Mouse (Mus musculus) testis, adult 2 months (tissue): ENCODE measurements at regions not wholly inside any gene's neighbourhood (a gene's known extent, or its start where the extent isn't known, plus 50 kb on each side); places are given as distances from the start of the nearest gene placed in this dataset.

Experiments used
- H3K27ac ChIP-seq: fragments of 200-500 bp; 2 replicates; pipeline ENCODE4 v1.5.1; 2012; ENCODE audit warnings: low read depth, low read length; ENCODE audit not compliant: control insufficient read depth, insufficient read depth
- H3K27me3 ChIP-seq: fragments of 200-500 bp; 2 replicates; pipeline ENCODE4 v1.6.1; 2012; ENCODE audit warnings: mild to moderate bottlenecking, low read length, moderate library complexity; ENCODE audit not compliant: control insufficient read depth, insufficient read depth
- H3K36me3 ChIP-seq: fragments of 200-500 bp; 2 replicates; pipeline ENCODE4 v1.6.1; 2012; ENCODE audit warnings: mild to moderate bottlenecking, low read length; ENCODE audit not compliant: control insufficient read depth, insufficient read depth
- H3K4me1 ChIP-seq: fragments of 200-500 bp; 2 replicates; pipeline ENCODE4 v1.6.1; 2012; ENCODE audit warnings: low read length; ENCODE audit not compliant: control insufficient read depth, insufficient read depth
- H3K4me3 ChIP-seq: fragments of 200-500 bp; 2 replicates; pipeline ENCODE4 v1.5.1; 2012; ENCODE audit warnings: low read depth, mild to moderate bottlenecking, low read length, moderate library complexity, mixed read lengths; ENCODE audit not compliant: control insufficient read depth
- CTCF ChIP-seq: fragments of 200-500 bp; IDR thresholded peaks from 2 replicates; pipeline ENCODE4 v1.5.1; 2012; ENCODE audit warnings: low read depth, mild to moderate bottlenecking, inconsistent platforms, low read length, moderate library complexity; ENCODE audit not compliant: control insufficient read depth, insufficient read depth, insufficient replicate concordance
- POLR2A ChIP-seq: fragments of 200-500 bp; IDR thresholded peaks from 2 replicates; pipeline ENCODE4 v1.6.1; 2012; ENCODE audit warnings: low read depth, mild to moderate bottlenecking, inconsistent platforms, low read length, moderate library complexity; ENCODE audit not compliant: control insufficient read depth

- TF ChIP-seq POLR2A (no peak), CTCF (no peak)
- no peak overlapping the region for H3K27ac ChIP-seq
- no peaks in the 10 kb centered on the region for H3K27me3 ChIP-seq
- no peak overlapping the region for H3K4me3 ChIP-seq
- H3K4me1 ChIP-seq, result no peaks in the 10 kb centered on the region
- no peaks in the 10 kb centered on the region for H3K36me3 ChIP-seq
Observed at GRCm38 (mm10) chr2:124895002-124895401, 172.9 kb upstream of the Slc24a5 start.

DNA sequence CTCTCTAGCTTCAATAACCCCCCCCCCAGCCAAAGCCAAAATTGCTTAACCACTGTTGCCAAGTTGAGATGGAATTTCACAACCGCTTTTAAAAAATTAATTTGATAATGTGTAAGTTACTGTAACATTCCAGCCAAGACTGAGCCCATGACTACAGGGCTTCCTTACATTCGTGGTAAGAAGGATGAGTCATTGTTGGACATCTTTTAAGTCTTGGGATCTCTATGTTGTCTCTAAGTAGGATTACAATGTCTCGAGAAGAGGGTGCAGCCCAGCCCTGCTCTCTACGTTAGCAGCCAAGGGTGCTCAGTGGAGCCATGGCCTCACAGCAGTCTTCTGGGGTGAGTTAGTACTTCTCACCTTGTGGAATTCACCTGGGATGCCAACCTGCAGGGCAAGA, 164.4 kb upstream of the Slc24a5 start:
- no peaks in the 10 kb centered on the region for H3K36me3 ChIP-seq
- no peaks in the 10 kb centered on the region for H3K27me3 ChIP-seq
- H3K4me3 ChIP-seq, result no peak overlapping the region
- no peak overlapping the region for H3K27ac ChIP-seq
- TF ChIP-seq POLR2A, result no peak
- no peak for TF ChIP-seq CTCF
- H3K4me1 ChIP-seq, result no peaks in the 10 kb centered on the region

- TF ChIP-seq CTCF, result peak; percentile 15; the same call in 1 of the 2 replicates
- TF ChIP-seq POLR2A, result no peak
- no peak overlapping the region for H3K27ac ChIP-seq
- H3K27me3 ChIP-seq, result no peaks in the 10 kb centered on the region
- no peaks in the 10 kb centered on the region for H3K36me3 ChIP-seq
- H3K4me3 ChIP-seq, result no peak overlapping the region
- no peaks in the 10 kb centered on the region for H3K4me1 ChIP-seq
Observed at GRCm38 (mm10) chr2:124905076-124905475, 162.8 kb upstream of the Slc24a5 start.

- H3K27me3 ChIP-seq, result no peaks in the 10 kb centered on the region
- H3K36me3 ChIP-seq, result no peaks in the 10 kb centered on the region
- H3K4me1 ChIP-seq, result no peaks in the 10 kb centered on the region; the same call in 1 of the 2 replicates
- H3K4me3 ChIP-seq, result no peak overlapping the region
- no peak overlapping the region for H3K27ac ChIP-seq
- TF ChIP-seq POLR2A (no peak), CTCF (no peak)
Observed at GRCm38 (mm10) chr2:124918986-124919761, 148.8 kb upstream of the Slc24a5 start.

GRCm38 (mm10) chr2:124919762-124920255, 148.1 kb upstream of the Slc24a5 start:
- no peak for TF ChIP-seq CTCF
- TF ChIP-seq POLR2A, result no peak
- H3K27me3 ChIP-seq, result no peaks in the 10 kb centered on the region
- no peaks in the 10 kb centered on the region for H3K36me3 ChIP-seq
- H3K4me1 ChIP-seq, result no peaks in the 10 kb centered on the region; the same call in 1 of the 2 replicates
- no peak overlapping the region for H3K27ac ChIP-seq
- no peak overlapping the region for H3K4me3 ChIP-seq

DNA sequence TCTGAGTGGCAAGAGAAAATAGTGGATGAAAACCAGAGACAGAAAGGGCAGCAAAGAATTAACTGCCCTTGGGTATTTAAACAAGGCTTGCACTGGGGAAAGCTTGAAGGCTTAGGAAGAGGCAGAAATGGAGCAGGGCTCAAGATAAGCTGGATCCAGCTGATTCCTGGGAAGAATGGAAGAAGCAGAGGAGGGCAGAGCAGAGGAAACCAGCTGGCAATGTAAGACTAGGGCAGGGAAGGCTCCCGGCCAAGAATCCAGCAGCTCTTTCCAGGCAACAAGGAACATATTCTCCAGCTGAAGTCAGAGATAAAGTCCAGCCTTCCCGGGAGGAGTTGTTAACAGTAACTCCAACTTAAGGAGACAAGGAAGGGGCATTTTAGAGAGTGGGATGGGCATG, 147.7 kb upstream of the Slc24a5 start:
- H3K27ac ChIP-seq, result no peak overlapping the region
- H3K27me3 ChIP-seq, result no peaks in the 10 kb centered on the region
- no peaks in the 10 kb centered on the region for H3K36me3 ChIP-seq
- no peaks in the 10 kb centered on the region; the same call in 1 of the 2 replicates for H3K4me1 ChIP-seq
- no peak overlapping the region for H3K4me3 ChIP-seq
- TF ChIP-seq POLR2A (no peak), CTCF (no peak)

DNA sequence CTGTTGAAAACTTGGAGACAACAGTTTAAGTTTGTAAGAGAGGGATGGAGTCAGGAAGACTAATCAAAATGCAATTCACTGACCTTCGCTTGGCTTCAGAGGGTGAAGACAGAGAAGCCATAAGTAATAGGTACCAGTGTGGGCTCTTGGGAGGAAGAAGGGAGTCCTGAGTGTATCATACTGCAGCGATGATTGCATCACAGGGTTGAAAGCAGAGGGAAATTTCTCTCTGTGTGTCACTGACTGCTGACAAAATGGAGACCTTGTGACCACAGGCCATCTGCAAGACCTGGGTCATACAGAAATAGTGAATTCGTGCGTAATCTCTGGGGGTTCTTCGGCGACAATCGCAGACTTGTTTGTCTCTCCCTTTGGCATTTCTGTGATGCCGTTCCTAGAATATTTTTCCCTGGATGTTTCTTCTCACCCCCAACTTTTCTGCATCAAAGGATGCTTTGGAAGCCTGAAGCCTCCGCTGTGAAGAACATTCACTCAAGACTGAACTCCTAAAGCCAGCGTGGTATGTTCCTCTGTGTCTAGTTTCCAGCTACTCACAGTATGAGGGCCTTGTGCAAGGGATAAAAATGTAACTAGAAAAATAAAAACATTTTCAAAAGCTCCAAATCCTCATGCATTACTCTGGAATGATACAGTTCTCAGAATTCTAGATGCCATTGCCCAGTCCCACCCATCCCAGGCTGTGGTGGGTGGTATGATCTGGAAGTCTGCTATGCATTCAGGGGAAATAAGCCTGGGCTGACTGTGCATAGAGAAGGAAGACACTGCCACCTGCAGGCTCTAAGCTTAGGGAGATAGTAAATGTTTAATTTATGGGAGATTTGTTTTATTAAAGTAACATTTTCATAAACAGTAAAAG, 139.8 kb upstream of the Slc24a5 start:
- Histone ChIP-seq H3K27me3 (no peaks in the 10 kb centered on the region), H3K4me3 (no peak overlapping the region), H3K4me1 (no peaks in the 10 kb centered on the region), H3K36me3 (no peaks in the 10 kb centered on the region), H3K27ac (no peak overlapping the region)
- no peak; the same call in 1 of the 2 replicates for TF ChIP-seq CTCF
- no peak for TF ChIP-seq POLR2A
